Mouse (Mus musculus) heart, postnatal 0 days (tissue): ENCODE data around the gene Itga10. TPM values are rescaled to one million over a fixed set of nuclear protein-coding genes. Genes with fewer than 3 reads are reported as not detected.
A peak's percentile ranks its signal among the peaks of the same experiment; 100 is the strongest.

Experiments used
- ATAC-seq: fragments of 200-750 bp; cut with Nextera tagmentation; 2 replicates; pipeline ENCODE4 v1.8.0; 2017; ENCODE audit warnings: low read depth, moderate number of reproducible peaks, moderate library complexity; ENCODE audit not compliant: insufficient read depth
- DNase-seq: peaks from one replicate; pipeline ENCODE4 v3.0.0-alpha.2; 2016; ENCODE audit warnings: low spot score
- H3K27ac ChIP-seq: fragments of 300-500 bp; sonication (generic); 2 replicates; pipeline ENCODE4 v1.5.1; 2014; ENCODE audit warnings: low read depth, mild to moderate bottlenecking
- H3K27me3 ChIP-seq: fragments of 300-500 bp; sonication (generic); 2 replicates; pipeline ENCODE4 v1.6.1; 2014; ENCODE audit warnings: low read length, mixed read lengths; ENCODE audit not compliant: control insufficient read depth, insufficient read depth
- H3K36me3 ChIP-seq: fragments of 300-500 bp; sonication (generic); replicated peaks from 2 replicates; pipeline ENCODE4 v1.6.1; 2014; ENCODE audit warnings: low read length, mixed read lengths; ENCODE audit not compliant: control insufficient read depth, insufficient read depth
- H3K4me1 ChIP-seq: fragments of 300-500 bp; sonication (generic); 2 replicates; pipeline ENCODE4 v1.6.1; 2014; ENCODE audit warnings: antibody characterized with exemption; ENCODE audit not compliant: control insufficient read depth, insufficient read depth
- H3K4me2 ChIP-seq: fragments of 300-500 bp; sonication (generic); 2 replicates; pipeline ENCODE4 v1.6.1; 2014; ENCODE audit warnings: low read depth, mild to moderate bottlenecking, low read length, moderate library complexity
- H3K4me3 ChIP-seq: fragments of 300-500 bp; sonication (generic); 2 replicates; pipeline ENCODE4 v1.5.1; 2014; ENCODE audit warnings: low read depth, low read length
- H3K9ac ChIP-seq: fragments of 300-500 bp; sonication (generic); replicated peaks from 2 replicates; pipeline ENCODE4 v1.6.1; 2014; ENCODE audit warnings: low read depth, low read length, mixed read lengths
- H3K9me3 ChIP-seq: fragments of 300-500 bp; sonication (generic); replicated peaks from 2 replicates; pipeline ENCODE4 v1.6.1; 2016; ENCODE audit warnings: low read length; ENCODE audit not compliant: control insufficient read depth
- CTCF ChIP-seq: IDR thresholded peaks from 2 replicates; pipeline ENCODE4 v1.5.1; 2016; ENCODE audit warnings: antibody characterized with exemption, control low read depth, low read depth
- EP300 ChIP-seq: IDR thresholded peaks from 2 replicates; pipeline ENCODE4 v1.6.1; 2016; ENCODE audit warnings: antibody characterized with exemption, low read depth
- WGBS: fragments of 180-500 bp; shearing (Covaris S2); extraction: QIAGEN DNeasy Blood & Tissue Kit; methylation state at CpG from one replicate; pipeline ENCODE4 v1.1.7; 2014; 5-methylcytosine and 5-hydroxymethylcytosine counted together
- polyA plus RNA-seq: library from polyadenylated mRNA; unstranded; fragments of >200 nt; fragmentation: Nextera tagmentation; extraction: Ambion mirVana; gene quantifications from 2 replicates; pipeline ENCODE4 v1.2.1, GENCODE M21; 2015
- total RNA-seq: library from RNA; depleted of rRNA; stranded (reverse); fragments of >200 nt; gene quantifications from 2 replicates; pipeline ENCODE4 v1.2.3, GENCODE M21; 2014; ENCODE audit warnings: low replicate concordance

Itga10 gene
- total and polyA plus RNA-seq, 2 experiments from 2014 or later, result 0.45 to 4.2 TPM

- H3K9ac ChIP-seq, result no peak overlapping the region
- H3K4me3 ChIP-seq, result no peak overlapping the region
- ATAC-seq, result no peak
- no peaks in the 10 kb centered on the region for H3K4me1 ChIP-seq
- TF ChIP-seq EP300, result no peak
- no peak for TF ChIP-seq CTCF
- no peaks in the 10 kb centered on the region for H3K27me3 ChIP-seq
- WGBS, result 85% methylated on average over 3 of the region's 3 CpGs
- H3K36me3 ChIP-seq, result peaks cover 67% of the 10 kb centered on the region
- H3K4me2 ChIP-seq, result no peak overlapping the region
- DNase-seq, result no peak
- H3K27ac ChIP-seq, result no peak overlapping the region
- H3K9me3 ChIP-seq, result no peaks in the 10 kb centered on the region
Observed at GRCm38 (mm10) chr3:96617941-96618340, 27.4 kb upstream of the Itga10 start.

GRCm38 (mm10) chr3:96623201-96623600, 22.2 kb upstream of the Itga10 start:
- H3K9ac ChIP-seq, result no peak overlapping the region
- no peak overlapping the region for H3K4me2 ChIP-seq
- no peaks in the 10 kb centered on the region for H3K27me3 ChIP-seq
- WGBS, result 87% methylated on average over 4 of the region's 4 CpGs
- no peak overlapping the region for H3K27ac ChIP-seq
- no peak for ATAC-seq
- no peak for DNase-seq
- H3K9me3 ChIP-seq, result no peaks in the 10 kb centered on the region
- no peak overlapping the region for H3K4me3 ChIP-seq
- H3K36me3 ChIP-seq, result peaks cover 61% of the 10 kb centered on the region
- TF ChIP-seq CTCF, result no peak
- TF ChIP-seq EP300, result no peak
- H3K4me1 ChIP-seq, result no peaks in the 10 kb centered on the region

- WGBS, result under 1% methylated on average over 48 of the region's 48 CpGs
- Histone ChIP-seq H3K27me3 (no peaks in the 10 kb centered on the region), H3K9ac (peak within 1 kb of the TSS; percentile 80), H3K36me3 (peaks cover 31% of the 10 kb centered on the region), H3K4me2 (peak within 1 kb of the TSS; percentile 97), H3K4me3 (peak within 1 kb of the TSS; percentile 82), H3K9me3 (no peaks in the 10 kb centered on the region), H3K4me1 (peaks cover 16% of the 10 kb centered on the region), H3K27ac (peak within 1 kb of the TSS; percentile 77)
- TF ChIP-seq EP300 (0 out of 2 replicates have a peak, but pooled peaks have one; percentile 34), CTCF (no peak)
- peak; percentile 97 for DNase-seq
- peak; percentile 97 for ATAC-seq
Observed at GRCm38 (mm10) chr3:96629729-96630600, 15.4 kb upstream of the Itga10 start, which contains the start of gene Rbm8a. Rbm8a (plus strand) TSS chr3:96629933.

GRCm38 (mm10) chr3:96632058-96632457, 13.3 kb upstream of the Itga10 start:
- Histone ChIP-seq H3K27ac (no peak overlapping the region), H3K27me3 (no peaks in the 10 kb centered on the region), H3K4me2 (no peak overlapping the region), H3K9me3 (no peaks in the 10 kb centered on the region), H3K9ac (no peak overlapping the region), H3K36me3 (peaks cover 27% of the 10 kb centered on the region), H3K4me3 (no peak overlapping the region), H3K4me1 (peaks cover 23% of the 10 kb centered on the region)
- no peak for DNase-seq
- ATAC-seq, result no peak
- TF ChIP-seq CTCF, result no peak
- TF ChIP-seq EP300, result no peak

GRCm38 (mm10) chr3:96634015-96634414, 11.4 kb upstream of the Itga10 start:
- WGBS, result 71% methylated on average over 1 of the region's 1 CpGs
- ATAC-seq (no peak), DNase-seq (no peak)
- Histone ChIP-seq H3K9me3 (no peaks in the 10 kb centered on the region), H3K9ac (no peak overlapping the region), H3K4me1 (peaks cover 21% of the 10 kb centered on the region), H3K4me3 (no peak overlapping the region), H3K4me2 (no peak overlapping the region), H3K27ac (no peak overlapping the region), H3K36me3 (peaks cover 35% of the 10 kb centered on the region), H3K27me3 (no peaks in the 10 kb centered on the region)
- no peak for TF ChIP-seq CTCF
- TF ChIP-seq EP300, result no peak
